8 mouse cellular contexts compared by ENCODE assay signal in genomic region chr5:105415951-105416675, GRCm38 (mm10). TPM values are rescaled to one million over a fixed set of nuclear protein-coding genes. Genes with fewer than 3 reads are reported as not detected.
DNase-seq lines count a peak whose midpoint lies in the region; ATAC-seq and TF ChIP-seq lines count a peak whose summit lies in the region.

No protein-coding gene starts in this region.

- peaks cover 16% of the 10 kb centered on the region for H3K36me3 ChIP-seq in hindbrain, embryonic 10.5 days
- no peaks in the 10 kb centered on the region for H3K36me3 ChIP-seq in liver, adult 2 months (ENCODE audit: control insufficient read depth, insufficient read depth, low read length)
- no peaks in the 10 kb centered on the region for H3K36me3 ChIP-seq in splenic B cell, adult 2 months (ENCODE audit: control insufficient read depth, insufficient read depth, low read length, poor library complexity, severe bottlenecking)

- no peak for TF ChIP-seq POLR2A in liver, adult 2 months (IDR thresholded peaks at IDR 0.05; ENCODE audit: extremely low read depth, insufficient read depth, low read length)

- H3K9me3 ChIP-seq in hindbrain, embryonic 10.5 days: peaks cover 12% of the 10 kb centered on the region; the same call in 1 of the 2 replicates

- TF ChIP-seq CTCF in liver, adult 2 months (IDR thresholded peaks at IDR 0.05; ENCODE audit: low read depth, low read length): no peak

- no peak for DNase-seq in cerebellum, adult 11 months
- DNase-seq in thymus, adult 18-20 months: peak; percentile 39 to 42
- no peak for DNase-seq in thymus, postnatal 25 days
- DNase-seq in hindbrain, embryonic 10.5 days (ENCODE audit: low spot score): peak; percentile 30
- no peak for DNase-seq in liver, adult 2 months (ENCODE audit: extremely low read depth, low read depth, low spot score)
- peak; percentile 42 for DNase-seq in splenic B cell, adult 2 months (ENCODE audit: low read depth, low spot score)

- WGBS in hindbrain, embryonic 10.5 days: 4% methylated on average over 36 of the region's 36 CpGs
- 7% methylated on average over 32 of the region's 36 CpGs for WGBS in liver, adult 2 months

- H3K9ac ChIP-seq in liver, adult 2 months (ENCODE audit: low read depth, low read length): peak overlapping the region; percentile 80

- H3K79me2 ChIP-seq in liver, adult 2 months (ENCODE audit: control insufficient read depth, insufficient read depth, low read length): no peaks in the 10 kb centered on the region

- peak overlapping the region; percentile 90 for H3K4me3 ChIP-seq in hindbrain, embryonic 10.5 days
- peak overlapping the region; percentile 75 for H3K4me3 ChIP-seq in liver, adult 2 months (ENCODE audit: insufficient read depth, low read depth, low read length)

- H3K4me1 ChIP-seq in hindbrain, embryonic 10.5 days (replicated peaks): peaks cover 17% of the 10 kb centered on the region
- H3K4me1 ChIP-seq in liver, adult 2 months (ENCODE audit: control insufficient read depth, insufficient read depth, low read length): no peaks in the 10 kb centered on the region

- ATAC-seq in cerebellum, adult (ENCODE audit: insufficient number of reproducible peaks, low FRiP score, low TSS enrichment): peak; percentile 7; the same call in 1 of the 2 replicates
- no peak for ATAC-seq in inflammation-experienced regulatory T-cells, adult 6 months

- H3K27ac ChIP-seq in hindbrain, embryonic 10.5 days: peak overlapping the region; percentile 97
- H3K27ac ChIP-seq in liver, adult 2 months (replicated peaks; ENCODE audit: insufficient read depth, low read depth, low read length): no peak overlapping the region

- H3K27me3 ChIP-seq in hindbrain, embryonic 10.5 days (ENCODE audit: insufficient read depth, poor library complexity, severe bottlenecking): 0 out of 2 replicates have a peak, but pooled peaks cover 5% of the 10 kb centered on the region
- H3K27me3 ChIP-seq in liver, adult 2 months (ENCODE audit: control insufficient read depth, insufficient read depth, low read length): no peaks in the 10 kb centered on the region
- H3K27me3 ChIP-seq in splenic B cell, adult 2 months (ENCODE audit: control insufficient read depth, insufficient read depth, low read length, poor library complexity, severe bottlenecking): no peaks in the 10 kb centered on the region

RNA-seq across cellular contexts. Expression of gene Lrrc8b, which starts 0.5 kb away (rescaled TPM):
- 7.3 and 7.5 TPM in 2 replicates for polyA plus RNA-seq in hindbrain, embryonic 10.5 days (2016; fragmentation: Nextera tagmentation; extraction: Ambion mirVana)
- 0.60 and 0.65 TPM in 2 replicates for total RNA-seq in liver, adult 2 months (2014; rRNA removed)
- 0.36 and 0.42 TPM in 2 replicates for polyA plus RNA-seq in liver, adult 2 months (2012; rRNA removed)
- polyA plus RNA-seq in inflammation-experienced regulatory T-cells, adult 6 months (2017; shearing (Covaris generic)): 1 to 10 TPM; 1.9 to 2.4 (median 2.1) TPM

Comparison
In these comparisons a context has a peak if more than half of its experiments do, and no peak if none do; other contexts are left out.
1. DNase-seq: peak in thymus, adult 18-20 months (2 of 2), hindbrain, embryonic 10.5 days (single experiment) and splenic B cell, adult 2 months (single experiment); none in cerebellum, adult 11 months (single experiment), thymus, postnatal 25 days (single experiment) and liver, adult 2 months (single experiment).